Mouse (Mus musculus) left cerebral cortex, postnatal 10 days (tissue): ENCODE measurements around the gene Foxred2. TPM values are rescaled to one million over a fixed set of nuclear protein-coding genes. Genes with fewer than 3 reads are reported as not detected.

Experiments
- DNase-seq, 2 experiments: peaks; one replicate each; pipeline ENCODE4 v3.0.0; 2021 to 2022; ENCODE audit warnings: low spot score in 2 of 2, mixed read lengths in 1 of 2; ENCODE audit errors: extremely low spot score in 1 of 2
- intact Hi-C: fragments of 180-260 bp; cut with DNase I; formaldehyde crosslinking; loops from one replicate; pipeline ENCODE4 v1.15.1; 2025
- total RNA-seq, 2 experiments: library from RNA; stranded (reverse); gene quantifications; 2 replicates each; pipeline ENCODE4 v1.2.3; 2021

Gene Foxred2
- total RNA-seq: 10 to 100 TPM; 13.8 to 14.8 TPM

GRCm38 (mm10) chr15:77956404-77956901, at the start of gene Foxred2:
Gene Foxred2, minus strand, starts transcription at chr15:77956722.
- DNase-seq: peak; percentile 84 to 94
- intact Hi-C loops: no loop called here

DNA sequence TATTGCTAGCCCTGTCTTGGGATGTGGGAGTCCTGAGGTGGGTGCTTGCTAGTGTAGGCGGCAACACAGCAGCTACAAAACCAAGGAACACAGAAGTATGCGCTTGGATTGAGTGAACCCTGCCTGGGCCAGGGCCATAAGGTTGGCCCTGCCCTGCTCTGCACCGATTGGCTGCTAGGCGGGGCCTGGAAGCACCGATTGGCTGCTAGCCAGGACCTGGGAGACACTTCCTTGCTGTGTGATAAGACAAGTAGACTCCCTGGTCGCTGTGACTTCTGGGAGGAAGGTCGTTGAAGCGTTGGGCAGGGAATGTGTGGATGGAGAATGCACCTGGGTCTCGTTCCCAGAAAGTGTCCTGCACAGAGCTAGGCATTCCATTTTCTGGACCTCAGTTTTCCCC, 47.4 kb upstream of the Foxred2 start:
- no peak for DNase-seq
- intact Hi-C loops: no loop called here

GRCm38 (mm10) chr15:78001400-78001799, 44.9 kb upstream of the Foxred2 start:
- DNase-seq: no peak
- intact Hi-C loops: no loop called here

- intact Hi-C loops: loop anchor here (10.0 kb wide), 2 partner anchors 346 to 436 kb away; partner anchors contain the start of gene Kctd17
- no peak for DNase-seq
Measured at GRCm38 (mm10) chr15:77988541-77988940, 32.0 kb upstream of the Foxred2 start.

DNA sequence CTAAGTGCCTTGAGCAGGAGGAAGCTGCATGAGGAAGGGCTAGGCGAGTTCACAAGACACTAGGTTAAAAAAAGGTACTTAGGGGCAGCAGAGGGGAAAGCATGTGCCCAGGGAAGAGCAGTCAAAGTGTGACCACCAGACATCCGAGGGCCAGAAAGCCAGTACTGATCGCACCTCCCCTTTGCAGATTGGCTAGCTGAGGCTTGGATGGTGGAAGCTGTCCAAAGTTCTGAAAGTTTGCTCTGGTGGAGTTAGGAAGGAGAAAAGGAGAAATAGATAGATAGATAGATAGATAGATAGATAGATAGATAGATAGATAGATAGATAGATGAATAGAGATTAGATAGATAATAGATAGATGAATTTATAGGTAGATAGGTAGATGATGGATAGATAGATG, 26.9 kb upstream of the Foxred2 start:
- intact Hi-C loops: loop anchor here (5.0 to 10.0 kb wide), 4 partner anchors 134 to 441 kb away; partner anchors contain the start of genes Ift27 and Kctd17
- no peak for DNase-seq

- peak; percentile 70 to 76 for DNase-seq
- intact Hi-C loops: loop anchor here (5.0 to 10.0 kb wide), 4 partner anchors 135 to 442 kb away; partner anchors contain the start of genes Ift27 and Kctd17
Measured at GRCm38 (mm10) chr15:77982195-77982939, 25.8 kb upstream of the Foxred2 start.

DNA sequence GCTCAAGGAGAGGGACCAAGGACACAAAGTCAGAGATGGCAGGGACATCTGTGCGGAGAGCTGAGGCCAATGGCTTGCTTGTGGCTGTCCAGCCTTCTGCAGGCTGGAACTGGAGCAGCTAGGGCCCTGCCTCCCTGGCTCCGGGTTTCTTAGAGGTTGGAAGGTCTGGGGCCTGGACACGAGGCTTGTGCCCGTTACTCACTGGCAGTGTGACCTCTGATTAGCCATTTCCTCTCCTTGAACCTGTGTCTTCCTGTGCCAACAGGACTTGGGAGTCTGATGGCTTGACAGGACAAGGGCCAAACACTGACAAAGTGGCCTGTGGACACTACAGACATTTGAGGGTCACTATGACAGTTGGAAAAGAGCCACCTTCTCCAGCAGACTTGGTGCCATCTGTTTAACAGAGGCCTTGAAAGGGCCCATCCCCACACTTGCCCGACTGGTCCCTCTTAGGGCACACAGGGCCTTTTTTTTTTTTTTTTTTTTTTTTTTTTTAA, 24.7 kb upstream of the Foxred2 start:
- intact Hi-C loops: loop anchor here (2.0 to 10.0 kb wide), 5 partner anchors 136 to 444 kb away; partner anchors contain the start of genes Ift27 and Kctd17
- no peak for DNase-seq

GRCm38 (mm10) chr15:77979427-77979865, 22.9 kb upstream of the Foxred2 start:
- intact Hi-C loops: no loop called here
- DNase-seq: peak in 1 of 2 experiments; percentile 40

GRCm38 (mm10) chr15:77977663-77978062, 21.1 kb upstream of the Foxred2 start:
- intact Hi-C loops: no loop called here
- no peak for DNase-seq

- intact Hi-C loops: no loop called here
- DNase-seq: no peak
Measured at GRCm38 (mm10) chr15:77974165-77974841, 17.8 kb upstream of the Foxred2 start.

DNA sequence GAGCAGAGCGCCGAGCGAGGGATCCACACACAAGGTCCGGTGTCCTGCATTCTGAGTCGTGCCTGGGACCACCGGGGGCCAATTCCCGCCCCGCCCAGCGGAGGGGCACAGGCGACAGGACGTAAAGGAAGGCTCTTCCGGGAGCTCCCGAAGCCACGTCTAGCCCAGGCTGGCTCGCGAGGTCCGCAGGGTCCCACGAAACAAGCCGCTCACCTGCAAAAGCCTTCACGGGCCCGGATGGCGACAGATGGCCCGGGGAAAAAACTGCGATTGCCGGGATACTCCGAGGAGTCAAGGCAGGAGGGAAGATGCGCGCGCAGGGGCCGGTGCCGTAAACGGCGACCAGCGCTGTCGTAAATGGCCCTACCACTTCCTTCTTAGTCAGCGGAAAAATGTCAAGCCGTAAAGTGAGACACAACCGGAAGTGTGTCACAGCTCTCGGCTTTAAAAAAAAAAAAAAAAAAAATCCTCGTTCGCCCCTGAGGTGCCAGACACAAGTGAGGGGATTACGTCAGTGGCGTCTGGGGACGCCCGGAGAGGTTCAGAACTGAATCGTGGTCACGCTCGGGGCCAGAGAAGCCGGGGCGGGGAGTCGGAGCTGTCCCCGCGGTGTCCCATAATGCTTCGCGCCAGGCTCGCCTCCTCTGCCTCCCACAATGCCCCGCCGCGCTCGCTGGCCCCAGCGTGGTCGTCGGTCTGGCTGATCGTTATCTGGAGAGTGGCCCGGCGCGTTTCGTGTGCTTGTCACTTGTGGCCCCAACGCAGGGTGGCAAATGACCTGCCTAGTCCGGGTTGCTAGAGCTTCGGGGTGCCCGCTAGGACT, 14.2 kb upstream of the Foxred2 start, which contains the start of gene Eif3d:
Gene Eif3d, minus strand, starts transcription at position 344 of the 823 bp plus-strand sequence.
- intact Hi-C loops: no loop called here

DNA sequence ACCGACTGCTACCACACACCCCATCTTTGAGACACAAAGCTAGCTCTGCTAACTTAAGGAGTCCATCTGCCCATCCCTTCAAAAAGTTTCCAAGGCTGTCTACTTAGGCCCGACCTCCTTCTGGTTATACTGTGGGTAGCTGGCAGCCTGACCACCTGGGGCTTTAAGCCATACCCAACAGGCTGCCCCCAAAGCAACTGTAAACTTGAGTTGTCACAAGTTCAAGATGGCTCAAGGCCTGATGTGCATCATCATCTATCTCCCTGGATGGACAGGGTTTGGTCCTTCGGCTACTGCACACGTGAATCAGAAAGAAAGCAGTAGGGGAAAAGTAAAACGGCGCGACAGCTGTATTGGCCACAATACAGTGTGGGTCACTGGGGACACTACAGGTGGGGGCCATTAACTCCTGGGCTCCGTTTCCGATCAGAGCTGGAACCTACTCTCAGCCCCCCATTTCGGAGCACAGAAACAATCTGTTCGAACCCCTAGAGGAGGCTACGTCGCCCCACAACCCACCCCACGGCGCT, 13.5 kb upstream of the Foxred2 start:
- intact Hi-C loops: no loop called here
- DNase-seq: no peak

More for the DNA sequence above, 14.2 kb upstream of the Foxred2 start, which contains the start of gene Eif3d:
- peak; percentile 97 to 98 for DNase-seq

- intact Hi-C loops: no loop called here
- no peak for DNase-seq
Measured at GRCm38 (mm10) chr15:77965117-77965528, 8.6 kb upstream of the Foxred2 start.

- no peak for DNase-seq
- intact Hi-C loops: no loop called here
Measured at GRCm38 (mm10) chr15:77962447-77962846, 5.9 kb upstream of the Foxred2 start.

- DNase-seq: no peak
- intact Hi-C loops: no loop called here
Measured at GRCm38 (mm10) chr15:77960693-77961092, 4.2 kb upstream of the Foxred2 start.

- intact Hi-C loops: no loop called here
- no peak for DNase-seq
Measured at GRCm38 (mm10) chr15:77958071-77958470, 1.5 kb upstream of the Foxred2 start.

- no peak for DNase-seq
- intact Hi-C loops: no loop called here
Measured at GRCm38 (mm10) chr15:77957625-77958024, 1.1 kb upstream of the Foxred2 start.
